Mouse (Mus musculus) liver, embryonic 11.5 days (tissue): ENCODE data around the gene Slc6a21. TPM values are rescaled to one million over a fixed set of nuclear protein-coding genes. Genes with fewer than 3 reads are reported as not detected.

Experiments used
- ATAC-seq: fragments of 200-750 bp; cut with Nextera tagmentation; replicated peaks from 2 replicates; pipeline ENCODE4 v1.8.0; 2017; ENCODE audit warnings: moderate number of reproducible peaks, mild to moderate bottlenecking, moderate TSS enrichment, moderate library complexity; ENCODE audit not compliant: low FRiP score
- DNase-seq: peaks from one replicate; pipeline ENCODE4 v3.0.0-alpha.2; 2017; ENCODE audit warnings: low spot score
- H3K27ac ChIP-seq: fragments of 300-500 bp; sonication (generic); 2 replicates; pipeline ENCODE4 v1.5.1; 2014; ENCODE audit warnings: mild to moderate bottlenecking, low read depth, low read length, control low read depth
- H3K27me3 ChIP-seq: fragments of 300-500 bp; sonication (generic); replicated peaks from 2 replicates; pipeline ENCODE4 v1.6.1; 2014; ENCODE audit warnings: low read length, mixed read lengths; ENCODE audit not compliant: control insufficient read depth, insufficient read depth
- H3K36me3 ChIP-seq: fragments of 300-500 bp; sonication (generic); 2 replicates; pipeline ENCODE4 v1.6.1; 2014; ENCODE audit warnings: mild to moderate bottlenecking, low read length, moderate library complexity, mixed read lengths; ENCODE audit not compliant: control insufficient read depth, insufficient read depth
- H3K4me1 ChIP-seq: fragments of 300-500 bp; sonication (generic); replicated peaks from 2 replicates; pipeline ENCODE4 v1.6.1; 2014; ENCODE audit warnings: low read length, mixed read lengths; ENCODE audit not compliant: control insufficient read depth, insufficient read depth
- H3K4me2 ChIP-seq: fragments of 300-500 bp; sonication (generic); 2 replicates; pipeline ENCODE4 v1.6.1; 2014; ENCODE audit warnings: mild to moderate bottlenecking, control low read depth, moderate library complexity
- H3K4me3 ChIP-seq: fragments of 300-500 bp; sonication (generic); 2 replicates; pipeline ENCODE4 v1.5.1; 2014; ENCODE audit warnings: low read depth, low read length, control low read depth
- H3K9ac ChIP-seq: fragments of 300-500 bp; sonication (generic); 2 replicates; pipeline ENCODE4 v1.6.1; 2014; ENCODE audit warnings: low read depth, low read length, control low read depth
- H3K9me3 ChIP-seq: fragments of 300-500 bp; sonication (generic); 2 replicates; pipeline ENCODE4 v1.6.1; 2016; ENCODE audit warnings: low read length, inconsistent platforms, mixed read lengths; ENCODE audit not compliant: control insufficient read depth
- WGBS: fragments of 180-500 bp; shearing (Covaris S2); extraction: QIAGEN DNeasy Blood & Tissue Kit; methylation state at CpG from one replicate; pipeline ENCODE4 v1.1.7; 2014; 5-methylcytosine and 5-hydroxymethylcytosine counted together
- polyA plus RNA-seq: library from polyadenylated mRNA; unstranded; fragments of >200 nt; fragmentation: Nextera tagmentation; extraction: Ambion mirVana; gene quantifications from 2 replicates; pipeline ENCODE4 v1.2.1, GENCODE M21; 2014

Gene Slc6a21
- polyA plus RNA-seq = not detected in 2 replicates

- no peaks in the 10 kb centered on the region for H3K4me1 ChIP-seq
- peak within 1 kb of the TSS; percentile 50 for H3K4me3 ChIP-seq
- WGBS = 7% methylated on average over 44 of the region's 44 CpGs
- DNase-seq = peak; percentile 74
- H3K27me3 ChIP-seq = 0 out of 2 replicates have a peak, but pooled peaks cover 3% of the 10 kb centered on the region
- peak within 1 kb of the TSS; percentile 82 for H3K4me2 ChIP-seq
- no peaks in the 10 kb centered on the region for H3K36me3 ChIP-seq
- no peaks in the 10 kb centered on the region for H3K9me3 ChIP-seq
- 0 out of 2 replicates have a peak, but pooled peaks have one; percentile 18 for ATAC-seq
- no peak within 1 kb of the TSS for H3K27ac ChIP-seq
- H3K9ac ChIP-seq = 0 out of 2 replicates have a peak within 1 kb of the TSS, but pooled peaks have one; percentile 34
These were observed at the start of gene Slc6a21 for GRCm38 (mm10) chr7:45277136-45277760. Gene Slc6a21, plus strand, starts transcription at chr7:45277513.

GRCm38 (mm10) chr7:45228548-45228947 is 48.8 kb upstream of the Slc6a21 start:
- Histone ChIP-seq H3K4me1 (peaks cover 4% of the 10 kb centered on the region), H3K27me3 (no peaks in the 10 kb centered on the region), H3K4me2 (no peak overlapping the region), H3K9ac (no peak overlapping the region), H3K9me3 (no peaks in the 10 kb centered on the region), H3K4me3 (no peak overlapping the region), H3K36me3 (peaks cover 42% of the 10 kb centered on the region), H3K27ac (no peak overlapping the region)
- ATAC-seq = no peak
- 92% methylated on average over 18 of the region's 18 CpGs for WGBS
- no peak for DNase-seq

GRCm38 (mm10) chr7:45229046-45229445 is 48.3 kb upstream of the Slc6a21 start:
- WGBS = 84% methylated on average over 8 of the region's 8 CpGs
- Histone ChIP-seq H3K4me3 (no peak overlapping the region), H3K36me3 (peaks cover 42% of the 10 kb centered on the region), H3K27me3 (no peaks in the 10 kb centered on the region), H3K9ac (no peak overlapping the region; the same call in 1 of the 2 replicates), H3K4me1 (peaks cover 8% of the 10 kb centered on the region), H3K9me3 (no peaks in the 10 kb centered on the region), H3K4me2 (no peak overlapping the region), H3K27ac (no peak overlapping the region)
- ATAC-seq (no peak), DNase-seq (no peak)

- Histone ChIP-seq H3K27me3 (no peaks in the 10 kb centered on the region), H3K4me1 (peaks cover 14% of the 10 kb centered on the region), H3K36me3 (peaks cover 40% of the 10 kb centered on the region), H3K9ac (no peak overlapping the region; the same call in 1 of the 2 replicates), H3K4me3 (no peak overlapping the region), H3K27ac (no peak overlapping the region), H3K4me2 (no peak overlapping the region), H3K9me3 (no peaks in the 10 kb centered on the region)
- ATAC-seq = no peak
- no peak for DNase-seq
- WGBS = 80% methylated on average over 7 of the region's 7 CpGs
These were observed 47.7 kb upstream of the Slc6a21 start for GRCm38 (mm10) chr7:45229459-45230203.

GRCm38 (mm10) chr7:45231192-45231591 is 46.1 kb upstream of the Slc6a21 start:
- Histone ChIP-seq H3K4me2 (no peak overlapping the region), H3K27me3 (0 out of 2 replicates have a peak, but pooled peaks cover 4% of the 10 kb centered on the region)
- no peak for ATAC-seq

GRCm38 (mm10) chr7:45231941-45232340 is 45.4 kb upstream of the Slc6a21 start:
- H3K4me1 ChIP-seq = peaks cover 19% of the 10 kb centered on the region

More at GRCm38 (mm10) chr7:45231192-45231591, 46.1 kb upstream of the Slc6a21 start:
- 84% methylated on average over 12 of the region's 12 CpGs for WGBS
- H3K27ac ChIP-seq = no peak overlapping the region
- H3K4me3 ChIP-seq = no peak overlapping the region
- H3K9me3 ChIP-seq = no peaks in the 10 kb centered on the region
- peaks cover 31% of the 10 kb centered on the region for H3K36me3 ChIP-seq
- no peak overlapping the region for H3K9ac ChIP-seq
- DNase-seq = no peak
- H3K4me1 ChIP-seq = peaks cover 19% of the 10 kb centered on the region

GRCm38 (mm10) chr7:45232716-45233465 is 44.4 kb upstream of the Slc6a21 start:
- Histone ChIP-seq H3K9ac (no peak overlapping the region), H3K9me3 (no peaks in the 10 kb centered on the region), H3K36me3 (peaks cover 27% of the 10 kb centered on the region), H3K4me3 (no peak overlapping the region), H3K27me3 (0 out of 2 replicates have a peak, but pooled peaks cover 4% of the 10 kb centered on the region), H3K27ac (no peak overlapping the region), H3K4me2 (no peak overlapping the region), H3K4me1 (peaks cover 19% of the 10 kb centered on the region)
- WGBS = 62% methylated on average over 13 of the region's 13 CpGs
- DNase-seq (no peak), ATAC-seq (no peak)

More at GRCm38 (mm10) chr7:45231941-45232340, 45.4 kb upstream of the Slc6a21 start:
- Histone ChIP-seq H3K9ac (no peak overlapping the region), H3K9me3 (no peaks in the 10 kb centered on the region), H3K4me3 (no peak overlapping the region), H3K27me3 (0 out of 2 replicates have a peak, but pooled peaks cover 4% of the 10 kb centered on the region), H3K36me3 (peaks cover 27% of the 10 kb centered on the region), H3K27ac (no peak overlapping the region), H3K4me2 (no peak overlapping the region)
- ATAC-seq = no peak
- DNase-seq = no peak
- WGBS = 87% methylated on average over 11 of the region's 11 CpGs

GRCm38 (mm10) chr7:45233580-45234332 is 43.6 kb upstream of the Slc6a21 start:
- Histone ChIP-seq H3K4me2 (peak overlapping the region; percentile 60), H3K9me3 (no peaks in the 10 kb centered on the region), H3K4me1 (peaks cover 23% of the 10 kb centered on the region), H3K27me3 (0 out of 2 replicates have a peak, but pooled peaks cover 4% of the 10 kb centered on the region), H3K9ac (no peak overlapping the region), H3K36me3 (peaks cover 24% of the 10 kb centered on the region), H3K27ac (no peak overlapping the region), H3K4me3 (peak overlapping the region; percentile 20)
- WGBS = 46% methylated on average over 20 of the region's 20 CpGs
- no peak for ATAC-seq
- DNase-seq = no peak
